Mouse (Mus musculus) right cerebral cortex, adult 2 months (tissue): ENCODE measurements around the gene BC055324.
"Not testable (repeated sequence)": the region's sequence is repeated elsewhere in the genome, so short reads cannot be mapped to it uniquely, and the experiment has no call there.

Source experiments
- DNase-seq, 2 experiments: peaks; one replicate each; pipeline ENCODE4 v3.0.0; 2021 to 2022; ENCODE audit warnings: low spot score in 2 of 2

The BC055324 gene

GRCm38 (mm10) chr1:163994721-163995608, at the start of gene BC055324, which contains the start of gene Mettl18:
TSS of gene BC055324 (minus strand) at chr1:163994796.
TSS of gene Mettl18 (plus strand) at chr1:163994889.
- peak; percentile 90 to 91 for DNase-seq

GRCm38 (mm10) chr1:164043549-164043948, 49.0 kb upstream of the BC055324 start:
- DNase-seq, result no peak

- DNase-seq, result no peak
Observed at GRCm38 (mm10) chr1:164040385-164041135, 46.0 kb upstream of the BC055324 start.

DNA sequence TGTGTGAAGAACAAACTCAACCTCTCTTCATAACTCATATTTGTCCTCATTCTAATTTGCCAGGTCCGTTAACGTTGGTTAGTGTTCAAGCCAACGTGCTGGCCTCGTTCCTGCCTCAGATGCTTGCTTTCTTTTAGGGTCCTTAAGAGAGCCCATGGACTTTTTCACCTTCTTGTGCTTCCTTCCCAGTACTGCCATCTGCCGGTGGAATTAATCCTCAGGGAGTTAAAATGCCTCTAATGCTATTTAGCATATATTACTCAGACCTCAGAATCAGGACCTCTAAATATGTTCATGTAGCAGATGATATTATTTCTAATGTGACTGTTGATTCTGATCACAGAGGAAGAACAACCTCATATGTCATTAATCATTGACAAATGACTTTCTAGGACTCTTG, 32.8 kb upstream of the BC055324 start:
- no peak for DNase-seq

- DNase-seq, result no peak
Observed at GRCm38 (mm10) chr1:164025685-164026084, 31.1 kb upstream of the BC055324 start.

GRCm38 (mm10) chr1:164022106-164022505, 27.5 kb upstream of the BC055324 start:
- DNase-seq, result not testable (repeated sequence)

- not testable (repeated sequence) for DNase-seq
Observed at GRCm38 (mm10) chr1:164020746-164021145, 26.1 kb upstream of the BC055324 start.

DNA sequence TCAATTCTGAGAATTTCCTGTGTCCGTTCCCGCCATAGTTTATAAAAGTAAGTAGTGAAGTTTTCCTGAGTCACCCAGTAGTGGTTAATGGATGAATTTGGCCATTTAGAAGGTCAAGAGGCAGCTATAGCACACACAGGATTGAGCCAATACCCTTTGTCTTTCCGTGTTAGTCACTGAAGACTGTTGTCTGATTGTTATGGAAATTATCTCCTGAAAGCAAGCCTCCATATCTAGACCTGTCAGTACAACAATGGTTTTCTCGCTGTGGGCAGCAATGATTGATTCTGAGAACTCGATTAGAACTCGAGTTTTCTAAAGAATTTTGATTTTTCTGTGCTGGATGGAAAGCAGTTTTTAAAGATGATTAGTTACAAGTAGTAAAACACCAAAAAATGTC, 25.2 kb upstream of the BC055324 start:
- DNase-seq, result no peak

GRCm38 (mm10) chr1:164018221-164018896, 23.8 kb upstream of the BC055324 start:
- no peak for DNase-seq

DNA sequence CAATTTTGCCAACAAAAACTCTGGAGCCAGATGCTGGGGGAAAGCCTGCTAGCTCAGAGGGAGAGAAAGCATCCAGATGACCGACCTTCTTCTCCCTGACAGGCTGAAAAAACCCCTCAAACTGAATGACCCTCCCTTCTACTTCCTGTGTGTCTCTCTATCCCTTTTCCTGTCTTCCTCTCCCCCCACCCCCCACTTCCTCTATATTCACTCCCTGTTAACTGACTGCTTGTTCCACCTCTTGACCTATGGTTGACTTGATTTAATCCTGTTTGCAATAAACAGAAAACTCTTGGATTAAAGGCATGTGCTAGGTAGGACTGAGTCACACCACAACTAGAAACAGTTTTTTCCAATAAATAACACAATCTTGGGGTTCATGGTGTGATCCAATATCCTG, 20.0 kb upstream of the BC055324 start:
- no peak for DNase-seq

GRCm38 (mm10) chr1:164009235-164009634, 14.6 kb upstream of the BC055324 start:
- peak in 1 of 2 experiments; percentile 15 for DNase-seq

DNA sequence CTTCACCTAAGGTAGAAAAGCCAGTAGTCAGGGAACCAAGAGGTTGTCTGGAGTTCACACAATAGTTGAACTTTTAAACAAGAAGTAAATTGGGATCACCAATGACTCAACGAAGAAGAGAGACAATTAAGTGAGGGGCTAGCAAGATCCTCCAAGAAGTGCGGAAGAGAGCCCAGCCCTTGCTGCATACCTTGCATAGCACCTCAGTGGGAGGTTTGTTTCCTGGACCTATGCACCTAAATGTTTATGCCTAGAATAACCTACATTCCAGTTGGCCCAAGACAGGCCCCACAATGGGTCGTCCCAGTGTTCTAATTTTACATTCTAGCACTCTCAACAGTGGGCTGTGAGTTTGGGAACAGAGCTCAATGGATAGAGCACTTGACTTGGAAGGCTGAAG, 9.7 kb upstream of the BC055324 start:
- no peak for DNase-seq

DNA sequence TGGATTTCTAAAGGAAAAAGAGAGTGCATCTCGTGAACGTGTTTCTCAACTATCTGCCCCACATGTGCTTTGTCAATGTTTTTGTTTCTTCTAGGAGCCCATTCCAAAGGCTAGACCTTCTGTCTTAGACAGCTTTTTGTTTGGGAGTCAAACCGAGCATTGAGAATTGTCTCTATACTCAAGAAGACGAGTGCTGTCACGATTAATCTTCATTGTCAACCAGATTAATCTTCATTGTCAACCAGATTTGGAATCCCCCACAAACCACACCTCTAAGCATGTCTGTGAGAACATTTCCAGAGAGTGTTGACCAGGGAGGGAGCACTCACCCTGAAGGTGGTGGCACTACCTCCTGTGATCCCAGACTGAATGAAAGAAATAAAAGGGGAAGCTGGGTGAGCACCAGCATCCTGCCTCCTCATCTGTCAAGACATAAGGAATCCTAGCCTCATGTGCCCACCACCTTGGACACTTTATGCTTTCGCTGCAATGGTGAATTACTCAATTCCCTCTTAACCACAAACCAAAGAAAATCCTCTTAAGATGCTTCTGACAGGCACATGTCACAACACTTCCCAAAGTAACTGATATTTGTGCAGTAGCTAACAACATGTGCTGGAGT, 7.3 kb upstream of the BC055324 start:
- DNase-seq, result no peak

GRCm38 (mm10) chr1:163995609-163995913, 965 bp upstream of the BC055324 start:
- no peak for DNase-seq

GRCm38 (mm10) chr1:163994173-163994720, 349 bp downstream of the BC055324 start:
- no peak for DNase-seq

DNA sequence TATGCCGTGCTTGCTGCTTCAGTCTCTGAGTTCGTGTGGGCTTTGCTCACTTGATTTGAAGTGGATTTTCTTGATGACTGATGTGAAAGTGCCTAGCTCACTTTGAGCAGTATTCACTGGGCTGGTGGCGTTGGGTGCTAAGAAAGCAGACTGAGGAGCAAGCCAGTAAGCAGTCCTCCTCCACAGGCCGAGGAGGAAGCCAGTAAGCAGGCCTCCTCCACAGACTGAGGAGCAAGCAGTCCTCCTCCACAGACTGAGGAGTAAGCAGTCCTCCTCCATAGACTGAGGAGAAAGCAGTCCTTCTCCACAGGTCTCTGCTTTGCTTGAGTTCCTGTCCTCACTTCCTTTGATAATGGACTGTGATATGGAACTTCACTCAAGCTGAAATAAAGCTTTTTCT, 2.2 kb downstream of the BC055324 start:
- DNase-seq, result no peak

GRCm38 (mm10) chr1:163976515-163976914, 18.1 kb downstream of the BC055324 start:
- no peak for DNase-seq

GRCm38 (mm10) chr1:163975088-163975487, 19.5 kb downstream of the BC055324 start:
- no peak for DNase-seq

GRCm38 (mm10) chr1:163974471-163974870, 20.1 kb downstream of the BC055324 start:
- DNase-seq, result no peak

- no peak for DNase-seq
Observed at GRCm38 (mm10) chr1:163964008-163964689, 30.4 kb downstream of the BC055324 start.

DNA sequence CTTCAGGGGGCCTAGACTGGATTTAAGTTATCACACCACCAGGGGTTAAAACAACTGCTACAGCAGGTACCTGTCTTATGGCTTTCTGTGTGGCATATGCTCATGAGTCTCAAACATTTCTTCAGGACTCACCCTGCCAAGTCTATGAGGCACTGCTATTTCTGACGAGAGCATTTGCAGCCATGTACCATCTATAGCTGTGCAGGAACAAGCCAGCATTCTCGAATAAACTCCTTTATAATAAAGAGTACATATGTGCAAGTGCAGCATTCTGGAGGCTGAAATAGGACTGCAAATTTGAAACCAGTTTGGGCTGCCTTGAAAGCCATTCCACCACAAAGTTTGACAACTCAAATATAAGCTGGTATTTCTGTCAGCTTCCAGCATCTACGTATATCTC, 36.6 kb downstream of the BC055324 start:
- DNase-seq, result peak in 1 of 2 experiments; percentile 17
